Mouse (Mus musculus) limb, embryonic 12.5 days (tissue): ENCODE measurements around the gene Egln2. TPM values are rescaled to one million over a fixed set of nuclear protein-coding genes. Genes with fewer than 3 reads are reported as not detected.

Experiments
- ATAC-seq: fragments of 200-750 bp; cut with Nextera tagmentation; 2 replicates; pipeline ENCODE4 v1.8.0; 2017; ENCODE audit warnings: low read depth, moderate TSS enrichment; ENCODE audit not compliant: insufficient number of reproducible peaks, insufficient read depth, low FRiP score, low TSS enrichment
- H3K27ac ChIP-seq: fragments of 300-500 bp; sonication (generic); 2 replicates; pipeline ENCODE4 v1.5.1; 2016; ENCODE audit warnings: mild to moderate bottlenecking, moderate library complexity
- H3K27me3 ChIP-seq: fragments of 300-500 bp; sonication (generic); 2 replicates; pipeline ENCODE4 v1.6.1; 2016; ENCODE audit warnings: mild to moderate bottlenecking, moderate library complexity
- H3K36me3 ChIP-seq: fragments of 300-500 bp; sonication (generic); 2 replicates; pipeline ENCODE4 v1.6.1; 2016; ENCODE audit warnings: mild to moderate bottlenecking, moderate library complexity
- H3K4me1 ChIP-seq: fragments of 300-500 bp; sonication (generic); replicated peaks from 2 replicates; pipeline ENCODE4 v1.6.1; 2016
- H3K4me2 ChIP-seq: fragments of 300-500 bp; sonication (generic); 2 replicates; pipeline ENCODE4 v1.6.1; 2016; ENCODE audit warnings: mild to moderate bottlenecking, moderate library complexity
- H3K4me3 ChIP-seq: fragments of 300-500 bp; sonication (generic); replicated peaks from 2 replicates; pipeline ENCODE4 v1.5.1; 2016; ENCODE audit warnings: mild to moderate bottlenecking
- H3K9ac ChIP-seq: fragments of 300-500 bp; sonication (generic); replicated peaks from 2 replicates; pipeline ENCODE4 v1.6.1; 2016; ENCODE audit warnings: mild to moderate bottlenecking, moderate library complexity
- H3K9me3 ChIP-seq: fragments of 300-500 bp; sonication (generic); 2 replicates; pipeline ENCODE4 v1.6.1; 2016; ENCODE audit warnings: mild to moderate bottlenecking, moderate library complexity
- WGBS: fragments of 180-500 bp; shearing (Covaris S2); methylation state at CpG from one replicate; pipeline ENCODE4 v1.1.7; 2016; 5-methylcytosine and 5-hydroxymethylcytosine counted together
- polyA plus RNA-seq: library from polyadenylated mRNA; unstranded; fragments of >200 nt; fragmentation: Nextera tagmentation; extraction: Ambion mirVana; gene quantifications from 2 replicates; pipeline ENCODE4 v1.2.1, GENCODE M21; 2016

Gene Egln2
- polyA plus RNA-seq, 1 experiment from 2014 or later: 87.3 TPM

DNA sequence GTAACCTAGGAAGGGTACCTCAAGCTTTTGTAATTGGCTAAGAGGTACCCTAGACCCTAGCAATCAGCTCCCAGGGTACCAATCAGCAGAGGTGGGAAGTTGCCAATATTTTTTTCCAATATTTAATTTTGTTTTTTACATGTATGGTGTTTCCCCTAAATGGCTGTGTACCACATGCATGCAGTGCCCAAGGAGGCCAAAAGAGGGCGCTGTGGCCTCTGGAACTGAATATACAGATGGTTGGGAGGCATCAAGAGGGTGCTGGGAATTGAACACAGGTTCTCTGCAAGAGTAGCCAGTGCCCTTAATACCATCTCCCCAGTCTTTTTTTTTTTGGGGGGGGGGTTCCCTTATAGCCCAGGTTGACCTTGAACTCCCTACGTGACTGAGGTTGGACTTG lies 35.2 kb downstream of the Egln2 start:
- no peak overlapping the region for H3K27ac ChIP-seq
- no peak overlapping the region for H3K4me2 ChIP-seq
- H3K36me3 ChIP-seq: no peaks in the 10 kb centered on the region
- H3K9me3 ChIP-seq: 0 out of 2 replicates have a peak, but pooled peaks cover 4% of the 10 kb centered on the region
- H3K4me1 ChIP-seq: 0 out of 2 replicates have a peak, but pooled peaks cover 6% of the 10 kb centered on the region
- WGBS: 64% methylated on average over 2 of the region's 2 CpGs
- H3K27me3 ChIP-seq: no peaks in the 10 kb centered on the region
- H3K4me3 ChIP-seq: no peak overlapping the region
- no peak for ATAC-seq
- no peak overlapping the region for H3K9ac ChIP-seq

- Histone ChIP-seq H3K27me3 (no peaks in the 10 kb centered on the region), H3K36me3 (no peaks in the 10 kb centered on the region), H3K4me2 (no peak overlapping the region), H3K9ac (no peak overlapping the region), H3K27ac (no peak overlapping the region), H3K4me3 (no peak overlapping the region), H3K9me3 (0 out of 2 replicates have a peak, but pooled peaks cover 4% of the 10 kb centered on the region), H3K4me1 (0 out of 2 replicates have a peak, but pooled peaks cover 6% of the 10 kb centered on the region)
- ATAC-seq: 0 out of 2 replicates have a peak, but pooled peaks have one; percentile 17
- 85% methylated on average over 22 of the region's 22 CpGs for WGBS
Observed at GRCm38 (mm10) chr7:27130521-27131370, 35.9 kb downstream of the Egln2 start.

DNA sequence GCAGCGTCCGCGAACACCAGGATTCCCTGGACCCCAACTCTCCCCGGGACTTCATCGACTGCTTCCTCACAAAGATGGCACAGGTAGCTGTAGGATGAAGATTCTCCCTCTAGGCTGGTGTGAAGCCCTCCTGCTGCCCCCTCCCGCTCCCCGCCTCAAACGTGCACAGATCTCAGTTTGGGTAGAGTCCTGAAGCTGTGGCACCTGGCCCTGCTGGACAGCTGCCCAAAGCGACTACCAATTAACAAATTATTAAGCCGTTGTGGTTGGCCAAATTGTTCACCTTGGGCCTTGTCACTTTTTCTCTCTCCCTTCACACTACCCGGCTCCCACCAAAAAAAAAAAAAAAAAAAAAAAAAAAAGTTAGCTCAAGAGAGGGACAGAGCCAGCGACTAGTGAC lies 36.8 kb downstream of the Egln2 start:
- no peak for ATAC-seq
- H3K27me3 ChIP-seq: no peaks in the 10 kb centered on the region

GRCm38 (mm10) chr7:27128946-27129345 lies 37.7 kb downstream of the Egln2 start:
- 0 out of 2 replicates have a peak, but pooled peaks cover 4% of the 10 kb centered on the region for H3K9me3 ChIP-seq
- H3K4me2 ChIP-seq: no peak overlapping the region
- no peaks in the 10 kb centered on the region for H3K36me3 ChIP-seq
- ATAC-seq: no peak
- no peak overlapping the region for H3K4me3 ChIP-seq
- WGBS: 84% methylated on average over 13 of the region's 13 CpGs
- no peak overlapping the region for H3K27ac ChIP-seq
- 0 out of 2 replicates have a peak, but pooled peaks cover 6% of the 10 kb centered on the region for H3K4me1 ChIP-seq
- no peak overlapping the region for H3K9ac ChIP-seq
- no peaks in the 10 kb centered on the region for H3K27me3 ChIP-seq

More for the DNA sequence above, 36.8 kb downstream of the Egln2 start:
- Histone ChIP-seq H3K4me3 (no peak overlapping the region), H3K4me2 (no peak overlapping the region), H3K9me3 (0 out of 2 replicates have a peak, but pooled peaks cover 4% of the 10 kb centered on the region), H3K27ac (no peak overlapping the region), H3K36me3 (no peaks in the 10 kb centered on the region), H3K4me1 (0 out of 2 replicates have a peak, but pooled peaks cover 6% of the 10 kb centered on the region), H3K9ac (no peak overlapping the region)
- 86% methylated on average over 12 of the region's 12 CpGs for WGBS

GRCm38 (mm10) chr7:27128162-27128561 lies 38.4 kb downstream of the Egln2 start:
- Histone ChIP-seq H3K27ac (no peak overlapping the region), H3K4me1 (0 out of 2 replicates have a peak, but pooled peaks cover 5% of the 10 kb centered on the region), H3K36me3 (no peaks in the 10 kb centered on the region), H3K4me2 (no peak overlapping the region), H3K9me3 (0 out of 2 replicates have a peak, but pooled peaks cover 4% of the 10 kb centered on the region), H3K4me3 (no peak overlapping the region), H3K27me3 (no peaks in the 10 kb centered on the region), H3K9ac (no peak overlapping the region)
- ATAC-seq: no peak
- 52% methylated on average over 3 of the region's 3 CpGs for WGBS

GRCm38 (mm10) chr7:27124969-27125368 lies 41.6 kb downstream of the Egln2 start:
- 79% methylated on average over 4 of the region's 4 CpGs for WGBS
- H3K27ac ChIP-seq: no peak overlapping the region

GRCm38 (mm10) chr7:27124305-27124832 lies 42.2 kb downstream of the Egln2 start:
- no peaks in the 10 kb centered on the region for H3K4me1 ChIP-seq
- no peak for ATAC-seq
- H3K9me3 ChIP-seq: no peaks in the 10 kb centered on the region
- no peaks in the 10 kb centered on the region for H3K36me3 ChIP-seq
- H3K4me3 ChIP-seq: no peak overlapping the region
- H3K9ac ChIP-seq: no peak overlapping the region
- H3K27me3 ChIP-seq: no peaks in the 10 kb centered on the region
- H3K4me2 ChIP-seq: no peak overlapping the region
- 79% methylated on average over 5 of the region's 5 CpGs for WGBS
- H3K27ac ChIP-seq: no peak overlapping the region

More at GRCm38 (mm10) chr7:27124969-27125368, 41.6 kb downstream of the Egln2 start:
- Histone ChIP-seq H3K9me3 (no peaks in the 10 kb centered on the region), H3K36me3 (no peaks in the 10 kb centered on the region), H3K4me2 (no peak overlapping the region), H3K27me3 (no peaks in the 10 kb centered on the region), H3K4me3 (no peak overlapping the region), H3K4me1 (no peaks in the 10 kb centered on the region), H3K9ac (no peak overlapping the region)
- no peak for ATAC-seq

DNA sequence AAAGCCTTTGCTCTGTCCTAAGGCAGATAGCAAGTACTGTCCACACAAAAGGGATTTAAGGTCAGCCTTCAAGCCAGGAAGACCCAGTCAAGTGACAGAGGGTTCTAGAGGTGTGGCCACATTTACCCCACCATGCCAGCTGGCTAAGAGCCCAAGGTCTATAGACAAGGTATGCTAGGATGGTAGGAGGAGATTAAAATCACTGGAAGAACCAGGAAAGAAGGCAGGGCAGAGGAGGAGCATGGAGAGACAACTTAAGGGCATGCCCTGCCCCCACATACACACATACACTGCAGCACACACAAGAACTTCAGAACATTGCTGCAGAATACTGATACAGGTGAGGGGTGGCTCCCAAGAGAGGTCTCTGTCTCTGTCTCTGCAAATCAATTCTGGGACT lies 46.9 kb downstream of the Egln2 start, which contains the start of gene Cyp2f2:
Gene Cyp2f2 (plus strand): TSS at position 234 of the 400 bp plus-strand sequence.
- Histone ChIP-seq H3K9me3 (no peaks in the 10 kb centered on the region), H3K4me3 (no peak within 1 kb of the TSS), H3K27ac (no peak within 1 kb of the TSS), H3K4me1 (peaks cover 5% of the 10 kb centered on the region; the same call in 1 of the 2 replicates), H3K36me3 (no peaks in the 10 kb centered on the region), H3K27me3 (no peaks in the 10 kb centered on the region), H3K9ac (no peak within 1 kb of the TSS), H3K4me2 (no peak within 1 kb of the TSS)
- no peak for ATAC-seq

DNA sequence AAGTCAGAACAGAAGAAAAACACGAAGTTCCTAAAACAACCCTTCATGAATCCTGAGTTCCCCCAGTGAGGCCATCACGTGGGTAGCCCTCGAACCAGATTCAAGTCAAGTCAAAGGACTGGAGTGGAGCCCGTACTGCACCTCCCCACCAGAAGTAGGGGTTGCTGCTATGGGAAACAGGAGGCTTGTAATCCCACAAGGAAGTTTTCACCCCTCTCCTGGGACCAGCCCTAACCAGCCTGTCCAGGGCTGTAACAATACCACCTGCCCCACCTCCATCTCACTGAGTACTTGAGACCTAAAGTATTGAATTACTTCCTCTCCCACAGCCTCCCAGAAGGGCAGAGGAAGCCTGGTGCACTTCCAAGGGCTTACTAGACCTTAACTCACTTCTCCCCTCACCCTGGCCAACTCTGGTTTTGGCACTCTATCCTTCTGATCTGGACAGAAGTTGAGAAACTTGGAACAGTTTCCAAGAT lies 48.5 kb downstream of the Egln2 start:
- 57% methylated on average over 4 of the region's 4 CpGs for WGBS
- Histone ChIP-seq H3K4me3 (no peak overlapping the region), H3K9ac (no peak overlapping the region), H3K27ac (no peak overlapping the region), H3K4me1 (peaks cover 5% of the 10 kb centered on the region; the same call in 1 of the 2 replicates), H3K27me3 (no peaks in the 10 kb centered on the region), H3K36me3 (no peaks in the 10 kb centered on the region), H3K9me3 (no peaks in the 10 kb centered on the region), H3K4me2 (no peak overlapping the region)
- ATAC-seq: no peak

GRCm38 (mm10) chr7:27111987-27112386 lies 54.6 kb downstream of the Egln2 start:
- H3K4me2 ChIP-seq: no peak overlapping the region
- WGBS: 75% methylated on average over 3 of the region's 3 CpGs

DNA sequence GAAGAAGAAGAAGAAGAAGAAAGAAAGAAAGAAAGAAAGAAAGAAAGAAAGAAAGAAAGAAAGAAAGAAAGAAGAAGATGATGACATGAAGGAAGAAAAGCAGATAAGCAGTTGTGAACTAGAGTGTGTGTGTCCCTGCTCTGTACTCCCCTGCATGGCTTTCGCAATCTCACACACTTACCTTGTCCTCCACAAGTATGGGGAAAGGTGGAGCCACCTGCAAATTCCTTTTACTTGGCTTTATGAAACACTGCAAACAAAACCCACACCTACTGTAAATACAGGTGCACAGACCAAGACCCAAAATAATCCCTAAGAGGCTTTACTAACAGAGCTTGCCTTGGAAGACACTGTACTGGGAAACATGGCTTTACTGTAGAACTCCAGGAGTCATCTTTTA lies 55.6 kb downstream of the Egln2 start:
- Histone ChIP-seq H3K4me3 (no peak overlapping the region), H3K9me3 (no peaks in the 10 kb centered on the region), H3K4me1 (no peaks in the 10 kb centered on the region), H3K36me3 (no peaks in the 10 kb centered on the region), H3K27me3 (0 out of 2 replicates have a peak, but pooled peaks cover 3% of the 10 kb centered on the region), H3K4me2 (no peak overlapping the region), H3K9ac (no peak overlapping the region), H3K27ac (no peak overlapping the region)
- 80% methylated on average over 1 of the region's 1 CpGs for WGBS
- ATAC-seq: no peak

More at GRCm38 (mm10) chr7:27111987-27112386, 54.6 kb downstream of the Egln2 start:
- no peaks in the 10 kb centered on the region for H3K4me1 ChIP-seq
- no peaks in the 10 kb centered on the region for H3K36me3 ChIP-seq
- ATAC-seq: no peak
- no peak overlapping the region for H3K27ac ChIP-seq
- no peak overlapping the region for H3K4me3 ChIP-seq
- H3K9me3 ChIP-seq: no peaks in the 10 kb centered on the region
- 0 out of 2 replicates have a peak, but pooled peaks cover 3% of the 10 kb centered on the region for H3K27me3 ChIP-seq
- H3K9ac ChIP-seq: no peak overlapping the region
